Mouse (Mus musculus) hindbrain, embryonic 10.5 days (tissue): ENCODE measurements around the gene Syngap1. TPM values are rescaled to one million over a fixed set of nuclear protein-coding genes. Genes with fewer than 3 reads are reported as not detected.
"Not testable (repeated sequence)": the region's sequence is repeated elsewhere in the genome, so short reads cannot be mapped to it uniquely, and the experiment has no call there.

Source experiments
- DNase-seq: peaks from one replicate; pipeline ENCODE4 v3.0.0-alpha.2; 2017; ENCODE audit warnings: low spot score
- H3K27ac ChIP-seq: fragments of 300-500 bp; sonication (generic); 2 replicates; pipeline ENCODE4 v1.5.1; 2016; ENCODE audit warnings: mild to moderate bottlenecking, moderate library complexity
- H3K27me3 ChIP-seq: fragments of 300-500 bp; sonication (generic); 2 replicates; pipeline ENCODE4 v1.6.1; 2016; ENCODE audit warnings: mild to moderate bottlenecking; ENCODE audit not compliant: poor library complexity, insufficient read depth, severe bottlenecking
- H3K36me3 ChIP-seq: fragments of 300-500 bp; sonication (generic); 2 replicates; pipeline ENCODE4 v1.6.1; 2016; ENCODE audit warnings: mild to moderate bottlenecking, moderate library complexity
- H3K4me1 ChIP-seq: fragments of 300-500 bp; sonication (generic); replicated peaks from 2 replicates; pipeline ENCODE4 v1.6.1; 2016; ENCODE audit warnings: mild to moderate bottlenecking
- H3K4me3 ChIP-seq: fragments of 300-500 bp; sonication (generic); 2 replicates; pipeline ENCODE4 v1.5.1; 2016; ENCODE audit warnings: mild to moderate bottlenecking, moderate library complexity
- H3K9me3 ChIP-seq: fragments of 300-500 bp; sonication (generic); 2 replicates; pipeline ENCODE4 v1.6.1; 2016; ENCODE audit warnings: mild to moderate bottlenecking, moderate library complexity
- WGBS: fragments of 180-500 bp; shearing (Covaris S2); methylation state at CpG from one replicate; pipeline ENCODE4 v1.1.7; 2016; 5-methylcytosine and 5-hydroxymethylcytosine counted together
- polyA plus RNA-seq: library from polyadenylated mRNA; unstranded; fragments of >200 nt; fragmentation: Nextera tagmentation; extraction: Ambion mirVana; gene quantifications from 2 replicates; pipeline ENCODE4 v1.2.1, GENCODE M21; 2016

The Syngap1 gene
- polyA plus RNA-seq, 1 experiment from 2014 or later = 2.0 TPM

DNA sequence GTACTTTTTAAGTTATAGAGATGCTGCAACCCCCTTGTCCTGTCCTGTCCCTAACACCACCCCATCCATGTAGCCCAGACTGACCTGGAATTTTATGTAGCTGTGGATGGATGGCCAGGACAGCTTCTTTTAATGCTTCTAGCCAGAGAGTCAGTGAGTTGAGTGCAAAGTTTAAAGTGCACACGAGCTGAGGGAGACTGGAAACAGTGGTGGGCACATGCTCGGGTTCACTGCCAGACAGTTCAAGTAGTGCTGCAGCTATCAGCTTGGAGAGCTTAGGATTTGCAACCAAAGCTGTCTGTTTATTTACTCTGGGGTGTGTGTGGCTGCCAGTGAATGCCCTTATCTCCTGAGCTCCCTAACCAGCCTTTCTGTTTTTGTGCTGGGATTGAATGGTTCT lies 21.5 kb upstream of the Syngap1 start:
- not testable (repeated sequence) for DNase-seq, H3K27ac ChIP-seq, H3K27me3 ChIP-seq, H3K4me3 ChIP-seq, H3K9me3 ChIP-seq
- Histone ChIP-seq H3K36me3 (peaks cover 39% of the 10 kb centered on the region), H3K4me1 (peaks cover 13% of the 10 kb centered on the region)
- 81% methylated on average over 2 of the region's 2 CpGs for WGBS

GRCm38 (mm10) chr17:26922368-26922767 lies 18.7 kb upstream of the Syngap1 start:
- not testable (repeated sequence) for DNase-seq, H3K4me3 ChIP-seq, H3K27me3 ChIP-seq, H3K27ac ChIP-seq, H3K9me3 ChIP-seq
- Histone ChIP-seq H3K4me1 (peaks cover 13% of the 10 kb centered on the region), H3K36me3 (peaks cover 66% of the 10 kb centered on the region)
- WGBS = 92% methylated on average over 6 of the region's 6 CpGs

DNA sequence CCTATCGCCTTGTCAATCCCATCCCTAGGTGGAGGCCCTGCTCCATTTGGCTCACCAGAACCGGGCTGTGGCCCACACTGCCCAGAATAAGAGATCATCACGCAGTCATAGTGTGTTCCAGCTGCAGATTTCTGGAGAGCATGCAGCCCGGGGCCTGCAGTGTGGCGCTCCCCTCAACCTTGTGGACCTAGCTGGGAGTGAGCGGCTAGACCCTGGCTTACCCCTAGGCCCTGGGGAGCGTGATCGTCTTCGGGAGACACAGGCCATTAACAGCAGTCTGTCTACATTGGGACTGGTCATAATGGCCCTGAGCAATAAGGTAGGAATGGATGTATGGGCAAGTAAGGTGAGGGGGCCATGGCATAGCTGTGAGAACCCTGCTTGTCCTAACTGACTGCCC lies 15.6 kb upstream of the Syngap1 start:
- H3K27ac ChIP-seq, H3K4me1 ChIP-seq, DNase-seq, H3K27me3 ChIP-seq, H3K9me3 ChIP-seq, H3K4me3 ChIP-seq: not testable (repeated sequence)
- WGBS = 92% methylated on average over 9 of the region's 9 CpGs
- H3K36me3 ChIP-seq = peaks cover 96% of the 10 kb centered on the region

DNA sequence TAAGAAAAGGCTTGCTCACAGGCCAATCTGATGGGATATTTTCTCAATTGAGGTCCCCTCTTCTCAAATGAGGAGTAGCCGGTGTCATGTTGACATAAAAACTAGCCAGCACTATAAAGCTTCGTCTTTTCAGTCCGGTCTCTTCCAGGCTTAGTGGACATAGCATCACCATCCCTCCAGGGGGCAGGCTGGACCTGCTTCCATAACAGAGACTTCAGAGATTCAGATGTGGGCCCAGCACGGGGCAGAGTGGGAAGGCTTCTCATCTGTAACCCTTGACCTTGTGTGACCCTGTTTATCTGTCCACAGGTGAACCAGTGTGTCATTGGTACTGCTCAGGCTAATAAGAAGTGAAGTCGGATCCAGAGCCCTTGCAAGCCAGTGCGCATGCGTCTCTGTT lies 9.3 kb upstream of the Syngap1 start:
- DNase-seq = peak; percentile 47
- H3K9me3 ChIP-seq, H3K4me3 ChIP-seq, H3K27ac ChIP-seq, H3K27me3 ChIP-seq: not testable (repeated sequence)
- WGBS = 72% methylated on average over 7 of the region's 7 CpGs
- Histone ChIP-seq H3K36me3 (peaks cover 78% of the 10 kb centered on the region), H3K4me1 (peaks cover 26% of the 10 kb centered on the region)

- H3K4me3 ChIP-seq = peak within 1 kb of the TSS; percentile 71
- H3K36me3 ChIP-seq = peaks cover 77% of the 10 kb centered on the region
- H3K4me1 ChIP-seq = peaks cover 36% of the 10 kb centered on the region
- DNase-seq = peak; percentile 94
- peak within 1 kb of the TSS; percentile 90 for H3K27ac ChIP-seq
- H3K9me3 ChIP-seq = no peaks in the 10 kb centered on the region
- under 1% methylated on average over 43 of the region's 43 CpGs for WGBS
- no peaks in the 10 kb centered on the region for H3K27me3 ChIP-seq
Measured at GRCm38 (mm10) chr17:26932839-26933398, 8.1 kb upstream of the Syngap1 start, which contains the start of gene Phf1. TSS of gene Phf1 (plus strand) at chr17:26933052.

DNA sequence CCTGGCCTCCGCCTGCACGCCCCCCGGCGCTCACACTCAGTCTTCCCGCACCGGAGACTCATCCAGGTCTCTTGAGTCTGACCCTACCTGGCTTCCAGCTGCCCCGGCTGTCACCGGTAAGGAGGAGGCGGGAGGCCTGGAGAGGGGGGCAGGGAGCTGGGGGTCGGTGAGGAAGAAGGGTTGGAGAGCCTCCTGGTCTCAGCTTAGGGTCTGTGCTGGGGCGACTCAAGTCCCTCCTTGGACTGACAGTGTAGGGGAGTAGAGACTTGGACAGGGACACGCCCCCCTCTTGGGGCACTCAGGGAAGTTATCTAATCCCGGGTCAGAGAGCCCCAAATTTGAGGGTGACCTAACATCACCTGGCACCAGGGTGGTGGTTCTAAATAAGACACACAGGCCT lies 7.6 kb upstream of the Syngap1 start:
- Histone ChIP-seq H3K9me3 (no peaks in the 10 kb centered on the region), H3K4me3 (peak overlapping the region; percentile 71), H3K4me1 (peaks cover 41% of the 10 kb centered on the region), H3K27ac (peak overlapping the region; percentile 90), H3K36me3 (peaks cover 72% of the 10 kb centered on the region), H3K27me3 (no peaks in the 10 kb centered on the region)
- WGBS = 10% methylated on average over 13 of the region's 13 CpGs
- no peak for DNase-seq

DNA sequence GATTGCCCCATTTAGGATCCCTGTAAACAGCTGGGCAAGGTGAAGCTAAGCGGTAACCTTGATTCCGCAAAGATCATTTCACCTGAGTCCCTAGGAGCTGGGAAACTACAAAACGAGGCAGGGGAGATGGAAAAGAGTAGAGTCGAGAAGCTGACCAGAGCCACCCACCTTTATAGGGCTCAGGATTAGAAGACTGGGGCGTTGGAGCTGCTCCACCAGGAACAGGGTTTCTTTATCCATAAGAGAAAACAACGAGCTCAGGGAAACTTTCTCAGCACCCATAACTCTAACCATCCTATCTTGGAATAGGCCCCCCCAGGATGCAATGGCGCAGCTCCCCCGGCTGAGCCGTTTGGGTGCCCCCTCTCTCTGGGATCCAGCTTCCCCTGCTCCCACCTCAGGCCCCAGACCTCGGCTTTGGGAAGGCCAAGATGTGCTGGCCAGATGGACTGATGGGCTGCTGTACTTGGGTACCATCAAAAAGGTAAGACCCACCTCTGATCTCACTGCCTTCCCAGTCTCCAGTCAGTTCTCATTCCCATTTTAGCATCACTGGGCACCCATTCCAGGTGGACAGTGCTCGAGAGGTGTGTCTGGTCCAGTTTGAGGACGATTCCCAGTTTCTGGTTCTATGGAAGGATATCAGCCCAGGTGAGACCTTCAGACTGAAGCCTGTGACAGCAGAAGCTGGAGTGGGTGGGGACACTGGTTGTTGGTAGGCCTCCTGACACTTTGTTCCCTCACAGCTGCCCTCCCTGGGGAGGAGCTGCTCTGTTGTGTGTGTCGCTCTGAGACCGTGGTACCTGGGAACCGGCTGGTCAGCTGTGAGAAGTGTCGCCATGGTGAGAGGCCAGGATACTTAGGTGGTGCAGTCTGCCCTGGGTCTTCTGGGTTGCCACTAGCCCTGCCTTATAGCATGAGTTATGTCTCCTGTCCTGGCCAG lies 6.9 kb upstream of the Syngap1 start:
- Histone ChIP-seq H3K27ac (0 out of 2 replicates have a peak overlapping the region, but pooled peaks have one; percentile 90), H3K4me3 (peak overlapping the region; percentile 71), H3K4me1 (peaks cover 46% of the 10 kb centered on the region), H3K27me3 (no peaks in the 10 kb centered on the region), H3K9me3 (no peaks in the 10 kb centered on the region), H3K36me3 (peaks cover 65% of the 10 kb centered on the region)
- 85% methylated on average over 16 of the region's 16 CpGs for WGBS
- no peak for DNase-seq

GRCm38 (mm10) chr17:26935027-26935426 lies 6.0 kb upstream of the Syngap1 start:
- no peak overlapping the region for H3K27ac ChIP-seq
- H3K4me3 ChIP-seq = no peak overlapping the region
- H3K36me3 ChIP-seq = peaks cover 56% of the 10 kb centered on the region
- no peaks in the 10 kb centered on the region for H3K27me3 ChIP-seq
- 88% methylated on average over 9 of the region's 9 CpGs for WGBS
- DNase-seq = no peak
- no peaks in the 10 kb centered on the region for H3K9me3 ChIP-seq
- peaks cover 50% of the 10 kb centered on the region for H3K4me1 ChIP-seq

- no peak overlapping the region for H3K27ac ChIP-seq
- DNase-seq = no peak
- peaks cover 65% of the 10 kb centered on the region for H3K4me1 ChIP-seq
Measured at GRCm38 (mm10) chr17:26936453-26936852, 4.6 kb upstream of the Syngap1 start.

DNA sequence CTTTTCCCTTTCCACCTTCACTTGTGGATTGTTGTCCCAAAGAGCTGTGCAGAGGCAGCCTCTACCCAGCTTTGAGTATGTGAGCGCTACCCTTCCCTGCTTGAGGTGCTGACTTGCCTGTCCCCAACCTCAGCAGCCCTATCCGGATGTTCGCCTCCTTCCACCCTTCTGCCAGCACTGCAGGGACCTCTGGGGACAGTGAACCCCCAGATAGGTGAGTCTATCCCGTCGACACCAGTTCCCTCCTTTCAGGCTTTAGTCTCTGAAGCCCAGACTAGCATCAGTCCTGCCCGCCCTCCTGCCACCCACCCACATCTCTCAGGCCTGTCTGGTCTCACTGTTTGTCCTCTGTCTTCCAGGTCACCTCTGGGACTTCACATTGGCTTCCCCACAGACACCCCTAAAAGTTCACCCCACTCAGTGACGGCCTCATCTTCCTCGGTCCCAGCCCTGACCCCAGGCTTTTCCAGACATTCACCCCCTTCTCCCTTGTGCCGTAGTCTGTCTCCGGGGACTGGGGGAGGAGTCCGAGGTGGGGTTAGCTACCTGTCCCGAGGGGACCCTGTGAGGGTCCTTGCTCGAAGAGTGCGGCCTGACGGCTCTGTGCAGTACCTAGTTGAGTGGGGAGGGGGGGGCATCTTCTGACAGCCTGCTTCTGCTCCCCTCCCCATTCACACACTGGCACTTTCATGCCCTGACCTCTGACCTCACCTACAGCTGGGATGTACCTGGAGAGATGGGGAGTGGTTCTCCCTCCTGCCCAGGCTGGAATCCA lies 3.9 kb upstream of the Syngap1 start:
- no peak for DNase-seq
- H3K27ac ChIP-seq = no peak overlapping the region
- H3K36me3 ChIP-seq = peaks cover 39% of the 10 kb centered on the region
- 91% methylated on average over 15 of the region's 15 CpGs for WGBS
- no peaks in the 10 kb centered on the region for H3K27me3 ChIP-seq
- 0 out of 2 replicates have a peak overlapping the region, but pooled peaks have one; percentile 9 for H3K4me3 ChIP-seq
- H3K9me3 ChIP-seq = no peaks in the 10 kb centered on the region
- H3K4me1 ChIP-seq = peaks cover 71% of the 10 kb centered on the region

More at GRCm38 (mm10) chr17:26936453-26936852, 4.6 kb upstream of the Syngap1 start:
- 82% methylated on average over 12 of the region's 12 CpGs for WGBS
- no peaks in the 10 kb centered on the region for H3K9me3 ChIP-seq
- H3K36me3 ChIP-seq = peaks cover 44% of the 10 kb centered on the region
- H3K4me3 ChIP-seq = no peak overlapping the region
- no peaks in the 10 kb centered on the region for H3K27me3 ChIP-seq

GRCm38 (mm10) chr17:26937883-26938695 lies 3.0 kb upstream of the Syngap1 start:
- Histone ChIP-seq H3K27ac (peak overlapping the region; percentile 96), H3K4me3 (peak overlapping the region; percentile 61), H3K36me3 (peaks cover 39% of the 10 kb centered on the region), H3K9me3 (no peaks in the 10 kb centered on the region), H3K27me3 (no peaks in the 10 kb centered on the region), H3K4me1 (peaks cover 70% of the 10 kb centered on the region)
- 62% methylated on average over 16 of the region's 16 CpGs for WGBS
- DNase-seq = no peak

DNA sequence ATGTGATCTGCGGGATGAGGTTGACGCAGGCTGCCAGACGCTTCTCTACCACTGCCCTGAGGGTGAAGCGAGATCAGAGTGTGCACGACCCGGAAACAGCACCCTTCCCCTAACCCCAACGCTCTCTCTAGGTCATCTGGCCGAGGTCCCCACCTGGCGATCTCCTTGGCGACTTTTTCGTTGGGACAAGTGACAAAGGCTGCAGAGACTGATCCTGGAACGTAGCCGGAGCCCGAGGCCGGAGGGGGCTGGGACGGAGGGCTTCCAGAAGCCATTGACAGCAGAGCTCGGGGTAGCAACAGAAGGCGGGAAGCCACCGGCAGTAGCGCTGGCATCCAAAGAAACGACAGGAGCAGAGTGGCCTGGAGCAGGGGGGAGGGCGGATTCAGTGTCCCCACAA lies 2.3 kb upstream of the Syngap1 start:
- peak; percentile 46 for DNase-seq
- peaks cover 66% of the 10 kb centered on the region for H3K4me1 ChIP-seq
- H3K27ac ChIP-seq = peak overlapping the region; percentile 96
- H3K9me3 ChIP-seq = no peaks in the 10 kb centered on the region
- WGBS = under 1% methylated on average over 22 of the region's 22 CpGs
- peaks cover 39% of the 10 kb centered on the region for H3K36me3 ChIP-seq
- H3K4me3 ChIP-seq = peak overlapping the region; percentile 61
- H3K27me3 ChIP-seq = no peaks in the 10 kb centered on the region
